Mouse (Mus musculus): ENCODE measurements around the gene Rapgef2. TPM values are rescaled to one million over a fixed set of nuclear protein-coding genes. Genes with fewer than 3 reads are reported as not detected.

Gene Rapgef2
- polyA plus RNA-seq, 1 experiment = 8.7 TPM

DNA sequence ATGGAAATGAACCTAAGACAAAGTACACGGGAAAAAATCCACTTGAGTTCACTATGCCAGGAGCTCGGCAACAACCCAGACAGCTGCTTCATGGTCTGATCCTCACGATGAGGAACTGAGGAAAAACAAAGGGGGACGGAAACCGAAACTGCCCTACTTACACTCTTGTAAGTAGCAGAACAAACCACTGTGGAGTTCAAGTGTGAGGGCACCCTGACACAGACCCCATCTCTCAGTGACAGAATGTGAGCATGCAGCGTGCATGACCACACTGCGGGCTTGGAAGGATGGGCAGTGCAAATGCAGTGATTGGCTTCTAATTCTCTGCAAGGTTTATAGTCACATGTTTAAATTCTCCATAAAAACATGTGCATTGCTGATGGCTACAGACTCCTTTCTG lies 197.2 kb downstream of the Rapgef2 start:
- no peak for DNase-seq
- Histone ChIP-seq H3K4me1 (replicated peaks; ENCODE audit: control insufficient read depth, insufficient read depth, low read length) (peaks cover 4% of the 10 kb centered on the region; the same call in 1 of the 2 replicates), H3K4me3 (ENCODE audit: control insufficient read depth, insufficient read depth, low read length) (no peak overlapping the region), H3K36me3 (ENCODE audit: control insufficient read depth, insufficient read depth, low read length) (peaks cover 30% of the 10 kb centered on the region), H3K27ac (ENCODE audit: control insufficient read depth, insufficient read depth, low read length) (no peak overlapping the region; the same call in 1 of the 2 replicates), H3K27me3 (ENCODE audit: control insufficient read depth, insufficient read depth, low read length) (no peaks in the 10 kb centered on the region)
- 18% methylated on average over 7 of the region's 7 CpGs for WGBS
- TF ChIP-seq CTCF (IDR thresholded peaks at IDR 0.05; ENCODE audit: borderline replicate concordance, control insufficient read depth, extremely low read depth, insufficient read depth, low read length, poor library complexity) (no peak), POLR2A (IDR thresholded peaks at IDR 0.05; ENCODE audit: control insufficient read depth, extremely low read depth, insufficient read depth, low read length, poor library complexity) (no peak)

- H3K4me3 ChIP-seq (ENCODE audit: control insufficient read depth, insufficient read depth, low read length) = no peak overlapping the region
- peaks cover 4% of the 10 kb centered on the region; the same call in 1 of the 2 replicates for H3K4me1 ChIP-seq (replicated peaks; ENCODE audit: control insufficient read depth, insufficient read depth, low read length)
- DNase-seq = no peak
- 95% methylated on average over 5 of the region's 5 CpGs for WGBS
- H3K27me3 ChIP-seq (ENCODE audit: control insufficient read depth, insufficient read depth, low read length) = no peaks in the 10 kb centered on the region
- no peak overlapping the region for H3K27ac ChIP-seq (ENCODE audit: control insufficient read depth, insufficient read depth, low read length)
- TF ChIP-seq POLR2A (IDR thresholded peaks at IDR 0.05; ENCODE audit: control insufficient read depth, extremely low read depth, insufficient read depth, low read length, poor library complexity) (no peak), CTCF (IDR thresholded peaks at IDR 0.05; ENCODE audit: borderline replicate concordance, control insufficient read depth, extremely low read depth, insufficient read depth, low read length, poor library complexity) (no peak)
- peaks cover 33% of the 10 kb centered on the region for H3K36me3 ChIP-seq (ENCODE audit: control insufficient read depth, insufficient read depth, low read length)
Observed at GRCm38 (mm10) chr3:79088461-79088860, 197.9 kb downstream of the Rapgef2 start.

DNA sequence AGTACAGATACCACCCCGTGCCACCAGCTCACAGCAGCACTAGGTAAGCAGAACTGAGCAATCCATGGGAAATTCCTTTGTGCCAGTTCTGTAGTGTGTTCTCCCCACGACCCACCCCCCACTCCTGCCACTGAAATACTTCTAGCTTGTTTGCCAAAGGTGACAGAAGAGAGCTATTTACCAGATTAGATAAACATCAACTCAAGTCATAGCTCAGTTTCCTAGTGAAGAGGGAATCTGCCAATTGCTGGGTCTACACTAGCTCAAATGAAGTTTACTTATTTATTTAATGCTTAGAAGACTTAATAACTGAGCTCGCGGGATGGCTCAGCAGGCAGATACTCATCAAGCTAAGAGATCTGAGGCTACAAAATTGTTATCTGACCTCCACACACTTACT lies 200.0 kb downstream of the Rapgef2 start:
- TF ChIP-seq POLR2A (IDR thresholded peaks at IDR 0.05; ENCODE audit: control insufficient read depth, extremely low read depth, insufficient read depth, low read length, poor library complexity) = no peak
- TF ChIP-seq CTCF (IDR thresholded peaks at IDR 0.05; ENCODE audit: borderline replicate concordance, control insufficient read depth, extremely low read depth, insufficient read depth, low read length, poor library complexity) = no peak
- Histone ChIP-seq H3K27me3 (ENCODE audit: control insufficient read depth, insufficient read depth, low read length) (no peaks in the 10 kb centered on the region), H3K4me1 (replicated peaks; ENCODE audit: control insufficient read depth, insufficient read depth, low read length) (peaks cover 4% of the 10 kb centered on the region; the same call in 1 of the 2 replicates), H3K27ac (ENCODE audit: control insufficient read depth, insufficient read depth, low read length) (no peak overlapping the region), H3K4me3 (ENCODE audit: control insufficient read depth, insufficient read depth, low read length) (no peak overlapping the region), H3K36me3 (ENCODE audit: control insufficient read depth, insufficient read depth, low read length) (peaks cover 39% of the 10 kb centered on the region)
- 98% methylated on average over 4 of the region's 4 CpGs for WGBS
- DNase-seq = no peak

DNA sequence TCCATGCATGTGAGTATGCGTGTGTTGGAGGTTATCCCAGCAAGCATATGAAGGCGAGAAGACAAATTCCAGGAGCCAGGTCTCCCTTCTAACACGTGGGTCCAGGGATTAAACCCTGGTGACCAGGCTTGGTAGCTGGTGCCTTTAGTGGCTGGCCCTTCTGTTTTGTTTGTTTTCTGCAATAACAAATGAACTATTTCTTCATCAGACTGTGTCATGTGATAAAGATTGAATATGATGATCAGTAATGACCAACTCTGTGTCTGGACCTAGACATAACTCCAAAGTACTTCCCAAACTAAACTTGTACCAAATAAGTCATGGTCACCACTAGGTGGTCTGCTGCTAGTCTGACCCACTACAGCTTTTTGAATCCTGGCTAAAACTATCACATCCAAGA lies 202.4 kb downstream of the Rapgef2 start:
- H3K27ac ChIP-seq (ENCODE audit: control insufficient read depth, insufficient read depth, low read length) = no peak overlapping the region
- TF ChIP-seq CTCF (IDR thresholded peaks at IDR 0.05; ENCODE audit: borderline replicate concordance, control insufficient read depth, extremely low read depth, insufficient read depth, low read length, poor library complexity) (no peak), POLR2A (IDR thresholded peaks at IDR 0.05; ENCODE audit: control insufficient read depth, extremely low read depth, insufficient read depth, low read length, poor library complexity) (no peak)
- H3K36me3 ChIP-seq (ENCODE audit: control insufficient read depth, insufficient read depth, low read length) = peaks cover 44% of the 10 kb centered on the region
- WGBS = 98% methylated on average over 3 of the region's 3 CpGs
- no peak for DNase-seq
- no peak overlapping the region for H3K4me3 ChIP-seq (ENCODE audit: control insufficient read depth, insufficient read depth, low read length)
- no peaks in the 10 kb centered on the region for H3K4me1 ChIP-seq (replicated peaks; ENCODE audit: control insufficient read depth, insufficient read depth, low read length)
- no peaks in the 10 kb centered on the region for H3K27me3 ChIP-seq (ENCODE audit: control insufficient read depth, insufficient read depth, low read length)

DNA sequence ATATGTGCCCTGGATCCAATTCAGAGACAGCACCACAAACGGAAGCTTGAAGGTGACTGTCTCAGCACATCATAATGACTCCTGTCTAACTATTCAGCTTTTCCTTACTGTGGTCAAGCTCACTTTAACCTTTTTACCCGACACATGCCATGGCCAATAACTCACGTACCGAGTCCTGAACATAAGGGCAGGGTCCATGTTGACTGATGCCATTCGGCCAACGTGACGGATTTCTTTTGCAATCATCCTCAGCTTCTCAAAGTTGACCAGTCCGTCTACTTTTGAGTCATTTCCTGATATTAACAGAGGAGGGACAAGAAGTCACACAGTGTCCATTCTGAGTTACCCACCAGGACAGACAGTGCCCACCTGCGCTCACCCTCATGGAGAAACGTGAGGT lies 203.3 kb downstream of the Rapgef2 start:
- no peaks in the 10 kb centered on the region for H3K4me1 ChIP-seq (replicated peaks; ENCODE audit: control insufficient read depth, insufficient read depth, low read length)
- no peak overlapping the region for H3K27ac ChIP-seq (ENCODE audit: control insufficient read depth, insufficient read depth, low read length)
- no peak for DNase-seq
- no peaks in the 10 kb centered on the region for H3K27me3 ChIP-seq (ENCODE audit: control insufficient read depth, insufficient read depth, low read length)
- WGBS = 97% methylated on average over 10 of the region's 10 CpGs
- TF ChIP-seq CTCF (IDR thresholded peaks at IDR 0.05; ENCODE audit: borderline replicate concordance, control insufficient read depth, extremely low read depth, insufficient read depth, low read length, poor library complexity) = no peak
- no peak for TF ChIP-seq POLR2A (IDR thresholded peaks at IDR 0.05; ENCODE audit: control insufficient read depth, extremely low read depth, insufficient read depth, low read length, poor library complexity)
- H3K36me3 ChIP-seq (ENCODE audit: control insufficient read depth, insufficient read depth, low read length) = peaks cover 45% of the 10 kb centered on the region
- no peak overlapping the region for H3K4me3 ChIP-seq (ENCODE audit: control insufficient read depth, insufficient read depth, low read length)

DNA sequence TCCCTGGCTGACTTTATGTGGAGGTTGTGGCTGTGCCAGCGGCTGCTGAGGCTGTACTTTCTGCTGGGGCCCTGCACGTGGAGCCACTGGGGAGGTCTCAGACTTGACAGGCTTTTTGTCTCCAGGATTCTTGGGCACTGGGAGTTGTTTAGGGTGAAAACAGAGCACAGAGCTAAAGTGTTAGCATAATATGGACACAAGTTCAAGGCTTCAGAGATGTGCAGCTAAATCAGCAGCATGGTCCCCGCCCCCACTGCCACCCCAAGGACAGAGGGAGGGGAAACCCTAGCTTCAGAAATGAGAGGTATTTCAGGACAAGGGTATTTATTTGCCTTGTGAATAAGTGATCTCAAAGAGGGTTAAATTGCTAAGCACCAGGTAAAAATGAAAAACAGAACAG lies 207.2 kb downstream of the Rapgef2 start:
- DNase-seq = no peak
- Histone ChIP-seq H3K4me3 (ENCODE audit: control insufficient read depth, insufficient read depth, low read length) (no peak overlapping the region), H3K4me1 (replicated peaks; ENCODE audit: control insufficient read depth, insufficient read depth, low read length) (no peaks in the 10 kb centered on the region), H3K27ac (ENCODE audit: control insufficient read depth, insufficient read depth, low read length) (no peak overlapping the region), H3K27me3 (ENCODE audit: control insufficient read depth, insufficient read depth, low read length) (no peaks in the 10 kb centered on the region), H3K36me3 (ENCODE audit: control insufficient read depth, insufficient read depth, low read length) (peaks cover 27% of the 10 kb centered on the region)
- TF ChIP-seq POLR2A (IDR thresholded peaks at IDR 0.05; ENCODE audit: control insufficient read depth, extremely low read depth, insufficient read depth, low read length, poor library complexity) (no peak), CTCF (IDR thresholded peaks at IDR 0.05; ENCODE audit: borderline replicate concordance, control insufficient read depth, extremely low read depth, insufficient read depth, low read length, poor library complexity) (no peak)
- WGBS = 95% methylated on average over 3 of the region's 3 CpGs

DNA sequence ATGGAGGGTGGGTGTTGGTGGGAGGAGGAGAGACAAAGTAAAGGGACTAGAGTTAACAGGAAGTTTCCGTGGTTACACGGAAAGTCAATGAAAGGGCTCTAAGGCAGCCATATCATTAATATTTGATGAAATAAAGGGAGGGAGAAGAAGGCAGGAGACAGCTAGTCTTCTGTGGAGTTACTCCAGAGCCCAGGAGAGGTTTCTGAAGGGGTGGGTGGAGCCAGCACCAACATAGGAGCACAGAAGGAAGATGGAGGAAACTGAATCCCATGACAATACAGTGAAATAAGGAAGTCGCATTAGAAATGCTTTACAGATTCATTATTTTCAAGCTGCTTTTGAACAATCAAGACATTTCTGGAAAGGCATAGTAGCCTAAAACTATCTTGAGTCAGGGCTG lies 211.3 kb downstream of the Rapgef2 start:
- peaks cover 3% of the 10 kb centered on the region; the same call in 1 of the 2 replicates for H3K36me3 ChIP-seq (ENCODE audit: control insufficient read depth, insufficient read depth, low read length)
- TF ChIP-seq CTCF (IDR thresholded peaks at IDR 0.05; ENCODE audit: borderline replicate concordance, control insufficient read depth, extremely low read depth, insufficient read depth, low read length, poor library complexity) (no peak), POLR2A (IDR thresholded peaks at IDR 0.05; ENCODE audit: control insufficient read depth, extremely low read depth, insufficient read depth, low read length, poor library complexity) (no peak)

More for the DNA sequence above, 211.3 kb downstream of the Rapgef2 start:
- Histone ChIP-seq H3K4me3 (ENCODE audit: control insufficient read depth, insufficient read depth, low read length) (no peak overlapping the region), H3K4me1 (replicated peaks; ENCODE audit: control insufficient read depth, insufficient read depth, low read length) (peaks cover 2% of the 10 kb centered on the region; the same call in 1 of the 2 replicates), H3K27ac (ENCODE audit: control insufficient read depth, insufficient read depth, low read length) (no peak overlapping the region), H3K27me3 (ENCODE audit: control insufficient read depth, insufficient read depth, low read length) (no peaks in the 10 kb centered on the region)
- 79% methylated on average over 3 of the region's 3 CpGs for WGBS
- no peak for DNase-seq

Measured in thymus, adult 2 months (tissue).